Mouse (Mus musculus) small intestine, adult 2 months (tissue): Measurements from ENCODE around the gene Ghitm. TPM values are rescaled to one million over a fixed set of nuclear protein-coding genes. Genes with fewer than 3 reads are reported as not detected.
"Not testable (repeated sequence)": the region's sequence is repeated elsewhere in the genome, so short reads cannot be mapped to it uniquely, and the experiment has no call there.

Experiments used
- H3K27ac ChIP-seq: fragments of 200-500 bp; 2 replicates; pipeline ENCODE4 v1.5.1; 2012; ENCODE audit warnings: low read depth, low read length, control low read depth, inconsistent platforms; ENCODE audit not compliant: insufficient read depth
- H3K27me3 ChIP-seq: fragments of 200-500 bp; 2 replicates; pipeline ENCODE4 v1.6.1; 2012; ENCODE audit warnings: mild to moderate bottlenecking, moderate library complexity, low read length, inconsistent platforms; ENCODE audit not compliant: control insufficient read depth, insufficient read depth
- H3K36me3 ChIP-seq: fragments of 200-500 bp; 2 replicates; pipeline ENCODE4 v1.6.1; 2012; ENCODE audit warnings: mild to moderate bottlenecking, low read length, control low read depth, inconsistent platforms; ENCODE audit not compliant: control insufficient read depth, insufficient read depth
- H3K4me1 ChIP-seq: fragments of 200-500 bp; 2 replicates; pipeline ENCODE4 v1.6.1; 2012; ENCODE audit warnings: low read length, inconsistent platforms, mixed read lengths; ENCODE audit not compliant: control insufficient read depth, insufficient read depth, insufficient read length
- H3K4me3 ChIP-seq: fragments of 200-500 bp; 2 replicates; pipeline ENCODE4 v1.5.1; 2012; ENCODE audit warnings: low read depth, mild to moderate bottlenecking, control low read depth, inconsistent platforms, low read length, moderate library complexity
- CTCF ChIP-seq: fragments of 200-500 bp; IDR thresholded peaks from 2 replicates; pipeline ENCODE4 v1.5.1; 2012; ENCODE audit warnings: low read depth, mild to moderate bottlenecking, control low read depth, inconsistent platforms, low read length, moderate library complexity, mixed read lengths; ENCODE audit not compliant: insufficient replicate concordance, insufficient read length; ENCODE audit errors: extremely low read depth
- POLR2A ChIP-seq: fragments of 200-500 bp; IDR thresholded peaks from 2 replicates; pipeline ENCODE4 v1.6.1; 2012; ENCODE audit warnings: low read depth, mild to moderate bottlenecking, control low read depth, inconsistent platforms, low read length, moderate library complexity
- WGBS: fragments of 180-500 bp; shearing (Covaris S2); methylation state at CpG from one replicate; pipeline ENCODE4 v1.1.7; 2018; 5-methylcytosine and 5-hydroxymethylcytosine counted together
- polyA plus RNA-seq: library from polyadenylated mRNA; depleted of rRNA; stranded (reverse); fragments of >200 nt; gene quantifications from 2 replicates; pipeline ENCODE4 v1.2.3, GENCODE M21; 2012

Gene Ghitm
- polyA plus RNA-seq, 1 experiment, result 87.9 TPM

DNA sequence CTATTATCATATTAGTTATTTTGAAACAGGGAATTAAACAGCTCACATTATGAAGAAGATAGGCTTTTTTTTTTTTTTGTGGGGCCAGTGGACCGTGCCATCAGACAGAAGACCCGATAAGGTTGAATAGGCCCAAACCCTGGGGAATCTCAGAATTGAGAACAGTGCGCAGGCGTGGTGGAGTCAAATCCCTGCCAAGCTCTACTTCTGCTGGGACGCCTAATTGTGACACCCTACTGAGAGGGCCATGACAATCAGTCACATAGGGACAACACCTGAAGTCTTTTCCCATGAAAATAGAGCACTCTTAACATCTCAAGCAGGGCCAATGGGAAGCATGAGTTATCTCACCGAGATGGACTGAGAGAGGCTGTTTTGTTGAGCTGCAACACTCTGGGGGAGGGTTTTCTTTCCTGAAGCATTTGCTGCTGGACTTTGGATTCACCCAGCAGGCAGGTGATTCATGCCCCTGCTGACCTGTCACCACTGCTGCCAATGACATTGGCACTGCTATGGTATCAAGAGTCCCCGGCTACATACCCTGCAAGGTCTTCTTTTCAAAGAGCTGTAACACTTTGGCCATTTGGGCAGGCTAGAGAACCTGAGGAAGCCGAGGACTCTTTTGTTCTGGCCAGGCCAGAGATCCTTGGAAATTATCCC lies 4.1 kb upstream of the Ghitm start:
- Histone ChIP-seq H3K4me3 (no peak overlapping the region), H3K27ac (no peak overlapping the region), H3K27me3 (no peaks in the 10 kb centered on the region), H3K4me1 (peaks cover 3% of the 10 kb centered on the region), H3K36me3 (no peaks in the 10 kb centered on the region)
- TF ChIP-seq POLR2A (no peak), CTCF (no peak)
- 66% methylated on average over 8 of the region's 8 CpGs for WGBS

DNA sequence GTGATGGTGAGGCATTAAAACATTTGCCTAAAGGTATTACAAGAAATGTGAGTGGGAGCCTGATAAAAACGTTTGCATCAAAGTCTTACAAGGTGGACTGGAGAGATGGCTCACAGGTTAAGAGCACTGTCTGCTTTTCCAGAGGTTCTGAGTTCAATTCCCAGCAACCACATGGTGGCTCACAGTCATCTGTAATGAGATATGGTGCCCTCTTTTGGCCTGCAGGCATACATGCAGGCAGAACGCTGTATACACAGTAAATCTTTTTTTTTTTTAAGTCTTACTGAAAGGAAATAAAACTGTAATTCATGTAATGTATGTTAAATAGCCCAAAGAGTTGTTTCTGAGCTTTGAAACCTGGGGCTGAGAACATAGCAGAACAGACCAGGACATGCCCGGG lies 2.5 kb upstream of the Ghitm start:
- not testable (repeated sequence) for H3K36me3 ChIP-seq, H3K4me3 ChIP-seq, H3K4me1 ChIP-seq, H3K27ac ChIP-seq, H3K27me3 ChIP-seq
- WGBS, result 78% methylated on average over 2 of the region's 3 CpGs

DNA sequence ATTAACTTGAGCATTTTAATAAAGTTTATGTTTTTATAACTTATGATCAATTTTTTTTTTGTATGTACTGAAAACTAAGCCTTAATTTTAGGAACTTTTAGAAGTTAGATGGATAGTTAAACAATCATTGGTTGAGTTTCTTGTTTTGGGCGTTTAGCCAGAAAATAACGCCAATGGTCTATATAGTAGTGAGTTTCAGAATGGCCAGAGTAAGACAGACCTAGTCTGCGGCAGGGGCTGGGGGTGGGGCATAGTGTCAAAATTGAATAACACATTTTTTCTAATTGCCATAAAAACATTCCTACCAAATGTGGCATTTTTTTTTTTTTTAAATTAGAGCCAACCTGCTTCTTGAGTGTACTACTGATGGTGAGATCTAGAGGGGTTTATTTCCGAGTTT lies 1.0 kb upstream of the Ghitm start:
- H3K36me3 ChIP-seq, result peaks cover 11% of the 10 kb centered on the region
- H3K27me3 ChIP-seq, result no peaks in the 10 kb centered on the region
- TF ChIP-seq CTCF (no peak), POLR2A (no peak)
- H3K27ac ChIP-seq, result no peak overlapping the region
- no peak overlapping the region for H3K4me3 ChIP-seq
- 72% methylated on average over 4 of the region's 4 CpGs for WGBS
- peaks cover 3% of the 10 kb centered on the region for H3K4me1 ChIP-seq

DNA sequence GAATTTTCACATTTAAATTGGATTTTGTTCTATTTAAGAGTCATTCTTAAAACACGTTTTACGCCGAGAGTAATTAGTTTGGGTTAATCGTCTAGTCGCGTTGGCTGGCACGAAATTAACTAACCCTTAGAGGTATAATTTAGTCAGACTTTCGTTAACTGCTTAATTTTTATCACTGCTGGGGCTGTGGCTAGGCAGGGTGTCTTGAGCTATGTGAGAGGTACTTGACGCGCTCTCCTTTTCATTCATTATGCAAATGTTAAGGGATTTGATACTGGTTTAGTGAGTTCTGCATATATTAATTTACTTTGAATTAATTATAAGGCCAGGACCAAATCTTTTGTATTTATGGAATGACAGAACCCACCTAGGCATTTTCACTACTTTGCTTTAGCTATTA lies 599 bp upstream of the Ghitm start:
- H3K36me3 ChIP-seq, result peaks cover 13% of the 10 kb centered on the region
- WGBS, result 2% methylated on average over 10 of the region's 10 CpGs
- H3K4me1 ChIP-seq, result peaks cover 3% of the 10 kb centered on the region
- TF ChIP-seq CTCF, result no peak
- TF ChIP-seq POLR2A, result no peak
- H3K4me3 ChIP-seq, result peak overlapping the region; percentile 84
- H3K27ac ChIP-seq, result peak overlapping the region; percentile 48
- H3K27me3 ChIP-seq, result no peaks in the 10 kb centered on the region

DNA sequence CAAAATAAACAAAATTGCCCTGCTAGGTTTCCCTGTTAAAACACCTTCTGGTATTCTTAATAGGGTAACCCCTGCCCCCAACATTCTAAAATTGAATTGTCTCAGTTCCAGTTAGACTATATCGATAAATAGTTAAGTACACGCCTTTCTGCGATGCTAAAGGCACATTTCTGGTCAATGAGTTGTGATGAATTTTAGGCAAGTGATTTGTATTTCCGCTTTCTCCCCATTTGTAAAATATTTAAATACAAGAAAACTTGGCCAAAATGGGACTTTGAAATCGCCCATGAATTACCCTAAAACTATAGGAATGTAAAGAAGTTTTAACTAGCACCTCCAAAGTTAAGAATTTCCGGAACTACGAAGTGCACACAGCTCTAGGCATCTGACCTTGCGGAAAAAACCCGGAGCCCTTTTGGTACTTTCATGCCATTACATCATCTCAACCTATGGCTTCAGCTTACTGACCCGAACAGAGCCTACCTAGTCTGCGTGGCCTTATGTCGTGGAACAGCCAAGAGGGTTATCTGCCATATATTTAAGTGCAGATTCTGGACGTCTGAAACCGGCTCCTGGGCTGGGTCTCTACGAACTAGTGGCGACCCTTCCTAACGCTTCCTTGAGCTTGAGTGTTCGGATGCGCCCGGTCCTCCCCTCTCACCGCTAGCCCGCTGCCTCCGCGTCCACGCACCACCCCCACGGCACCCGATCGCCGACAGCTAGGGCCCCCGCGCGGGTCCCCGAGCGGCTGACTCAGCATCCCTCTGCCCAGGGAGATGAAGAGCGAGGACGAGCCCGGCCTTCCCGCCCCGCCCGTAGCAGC lies 557 bp downstream of the Ghitm start:
- H3K4me3 ChIP-seq, result peak overlapping the region; percentile 84
- no peak for TF ChIP-seq CTCF
- no peak for TF ChIP-seq POLR2A
- H3K27me3 ChIP-seq, result no peaks in the 10 kb centered on the region
- H3K4me1 ChIP-seq, result peaks cover 3% of the 10 kb centered on the region
- 2% methylated on average over 40 of the region's 40 CpGs for WGBS
- H3K27ac ChIP-seq, result peak overlapping the region; percentile 80
- H3K36me3 ChIP-seq, result peaks cover 19% of the 10 kb centered on the region

DNA sequence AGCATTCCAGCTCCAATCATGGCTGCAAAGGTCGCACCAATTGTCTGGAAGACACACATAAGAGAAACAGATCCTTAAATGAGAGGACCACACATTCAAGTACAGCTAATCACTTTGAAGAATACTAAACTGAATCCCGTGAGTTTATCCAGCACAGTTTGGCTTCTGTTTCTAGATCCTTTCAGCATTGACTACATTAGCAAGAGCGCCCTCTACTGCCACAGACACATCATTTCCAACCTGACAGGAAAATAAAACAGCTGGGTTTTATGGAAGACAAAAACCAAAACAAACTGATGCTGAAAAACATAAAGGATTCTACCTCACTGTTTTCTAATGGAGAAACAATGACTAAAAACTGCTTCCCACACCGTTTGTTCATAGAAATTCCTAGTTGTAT lies 7.4 kb downstream of the Ghitm start:
- H3K4me1 ChIP-seq, result no peaks in the 10 kb centered on the region
- H3K27me3 ChIP-seq, result no peaks in the 10 kb centered on the region
- 46% methylated on average over 4 of the region's 4 CpGs for WGBS
- TF ChIP-seq POLR2A (no peak), CTCF (no peak)
- no peak overlapping the region for H3K4me3 ChIP-seq
- no peak overlapping the region for H3K27ac ChIP-seq
- peaks cover 55% of the 10 kb centered on the region for H3K36me3 ChIP-seq

DNA sequence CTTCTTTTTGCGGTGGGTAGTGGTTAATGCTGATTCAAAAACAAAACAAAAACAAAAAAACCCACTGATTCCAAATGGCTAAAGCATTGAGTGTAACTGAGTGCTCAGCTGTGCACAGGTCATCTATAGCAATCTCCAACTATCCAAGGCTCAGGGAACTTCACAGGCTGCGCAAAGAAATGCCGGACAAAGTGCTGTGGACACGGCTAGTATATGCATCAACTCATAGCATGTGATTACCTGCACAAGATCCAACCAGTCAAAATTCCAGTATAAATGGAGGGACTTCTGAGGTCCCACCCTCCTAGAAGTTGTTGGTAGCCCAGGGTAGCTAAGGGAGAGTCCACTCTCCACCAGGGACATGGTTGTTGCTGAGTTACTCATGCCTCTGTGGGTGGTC lies 15.8 kb downstream of the Ghitm start:
- WGBS, result 96% methylated on average over 4 of the region's 4 CpGs
- H3K4me1 ChIP-seq, result no peaks in the 10 kb centered on the region
- H3K27me3 ChIP-seq, result no peaks in the 10 kb centered on the region
- no peak for TF ChIP-seq POLR2A
- TF ChIP-seq CTCF, result no peak
- no peak overlapping the region for H3K4me3 ChIP-seq
- H3K36me3 ChIP-seq, result peaks cover 25% of the 10 kb centered on the region
- no peak overlapping the region for H3K27ac ChIP-seq
